Mouse (Mus musculus): ENCODE data around the gene Aamp. TPM values are rescaled to one million over a fixed set of nuclear protein-coding genes. Genes with fewer than 3 reads are reported as not detected.

Aamp gene
- polyA plus RNA-seq, 1 experiment: 120 TPM

GRCm38 (mm10) chr1:74285212-74286010 is 873 bp upstream of the Aamp start:
- DNase-seq (ENCODE audit: low read depth, low spot score): no peak
- WGBS: 3% methylated on average over 23 of the region's 23 CpGs

- 9% methylated on average over 15 of the region's 15 CpGs for WGBS
- no peak for DNase-seq (ENCODE audit: low read depth, low spot score)
Observed at GRCm38 (mm10) chr1:74283686-74284463, 663 bp downstream of the Aamp start.

DNA sequence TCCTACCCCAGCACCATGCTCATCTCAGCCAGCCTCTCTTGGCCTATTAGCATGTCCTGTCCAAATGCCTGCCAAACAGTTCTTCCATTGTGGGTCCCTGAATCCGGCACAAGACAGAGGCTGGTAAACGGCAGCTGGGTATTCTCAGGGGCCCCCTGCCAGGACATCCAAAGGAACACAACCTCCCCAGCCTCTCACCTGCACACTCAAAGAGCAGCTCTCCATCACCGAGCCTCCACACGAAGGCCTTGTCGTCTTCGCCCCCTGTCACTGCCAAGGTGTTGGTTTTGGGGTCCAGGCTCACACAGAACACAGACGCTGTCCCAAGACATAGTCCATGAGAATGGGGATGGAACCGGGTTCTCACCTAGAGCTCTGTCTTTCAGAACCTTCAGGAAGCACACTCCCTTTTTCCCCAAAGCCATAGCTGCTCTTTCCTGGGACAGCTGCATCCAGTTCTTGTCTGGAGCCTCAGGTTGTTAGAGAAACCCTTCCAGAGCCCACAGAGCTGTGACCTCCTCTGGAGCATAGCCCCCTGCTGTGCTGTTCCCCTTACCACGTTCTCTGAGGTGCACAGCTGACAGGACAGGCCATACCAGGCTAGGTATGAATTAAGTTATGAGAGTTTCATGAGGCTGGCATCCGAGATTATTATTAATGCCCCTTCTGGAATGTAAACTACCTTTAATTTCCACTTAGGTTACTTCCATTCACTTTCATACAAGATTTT is 1.5 kb downstream of the Aamp start:
- no peak for DNase-seq (ENCODE audit: low read depth, low spot score)
- 81% methylated on average over 10 of the region's 10 CpGs for WGBS

GRCm38 (mm10) chr1:74281886-74282285 is 2.7 kb downstream of the Aamp start:
- DNase-seq (ENCODE audit: low read depth, low spot score): no peak
- WGBS: 95% methylated on average over 8 of the region's 8 CpGs

GRCm38 (mm10) chr1:74281372-74281771 is 3.2 kb downstream of the Aamp start:
- 92% methylated on average over 2 of the region's 2 CpGs for WGBS
- no peak for DNase-seq (ENCODE audit: low read depth, low spot score)

GRCm38 (mm10) chr1:74280591-74281325 is 3.8 kb downstream of the Aamp start:
- no peak for DNase-seq (ENCODE audit: low read depth, low spot score)
- 83% methylated on average over 14 of the region's 14 CpGs for WGBS

DNA sequence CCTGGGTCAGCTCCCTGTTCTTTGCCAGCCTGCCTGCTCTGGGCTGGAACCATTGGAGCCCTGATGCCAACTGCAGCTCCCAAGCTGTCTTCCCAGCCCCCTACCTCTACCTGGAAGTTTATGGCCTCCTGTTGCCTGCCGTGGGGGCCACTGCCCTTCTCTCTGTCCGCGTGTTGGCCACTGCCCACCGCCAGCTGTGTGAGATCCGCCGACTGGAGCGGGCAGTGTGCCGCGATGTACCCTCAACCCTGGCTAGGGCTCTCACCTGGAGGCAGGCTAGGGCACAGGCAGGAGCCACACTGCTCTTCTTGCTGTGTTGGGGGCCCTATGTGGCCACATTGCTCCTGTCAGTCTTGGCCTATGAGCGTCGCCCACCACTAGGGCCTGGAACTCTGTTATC is 5.5 kb downstream of the Aamp start:
- 88% methylated on average over 11 of the region's 11 CpGs for WGBS
- DNase-seq (ENCODE audit: low read depth, low spot score): no peak

DNA sequence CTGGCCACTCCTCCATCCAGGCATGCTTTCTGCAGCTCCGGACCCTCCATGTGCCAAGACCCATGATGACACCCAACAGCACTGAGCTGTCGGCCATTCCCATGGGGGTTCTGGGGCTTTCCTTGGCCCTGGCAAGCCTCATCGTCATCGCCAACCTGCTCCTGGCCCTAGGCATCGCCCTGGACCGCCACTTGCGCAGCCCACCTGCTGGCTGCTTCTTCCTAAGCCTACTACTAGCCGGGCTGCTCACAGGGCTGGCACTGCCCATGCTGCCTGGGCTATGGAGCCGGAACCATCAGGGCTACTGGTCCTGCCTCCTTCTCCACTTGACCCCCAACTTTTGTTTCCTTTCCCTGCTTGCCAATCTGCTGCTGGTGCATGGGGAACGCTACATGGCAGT is 6.0 kb downstream of the Aamp start, which contains the start of gene Gpbar1:
TSS of gene Gpbar1 (plus strand) at position 13 of the 400 bp plus-strand sequence.
- 93% methylated on average over 10 of the region's 10 CpGs for WGBS
- DNase-seq (ENCODE audit: low read depth, low spot score): no peak

GRCm38 (mm10) chr1:74277883-74278537 is 6.5 kb downstream of the Aamp start:
- WGBS: 36% methylated on average over 8 of the region's 8 CpGs
- DNase-seq (ENCODE audit: low read depth, low spot score): no peak

DNA sequence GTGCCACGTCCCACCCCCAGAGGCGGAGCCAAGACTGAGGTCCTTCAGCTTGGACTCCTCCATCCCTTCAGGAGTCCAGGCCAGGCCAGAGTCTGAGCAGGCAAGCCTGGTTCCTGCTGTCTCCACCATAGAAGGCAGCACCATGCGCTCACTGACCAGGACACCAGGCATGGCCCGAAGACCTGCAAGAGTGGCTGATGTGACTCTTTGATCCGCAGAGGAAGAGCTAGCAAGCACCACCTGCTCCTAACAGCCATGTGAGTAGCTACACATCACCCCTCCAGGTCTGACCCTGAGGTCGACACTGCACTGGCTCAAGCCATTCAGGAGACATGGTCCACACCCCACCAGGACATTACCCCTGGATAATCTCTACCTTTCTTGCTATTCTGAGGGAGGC is 7.5 kb downstream of the Aamp start:
- WGBS: 63% methylated on average over 6 of the region's 6 CpGs
- DNase-seq (ENCODE audit: low read depth, low spot score): no peak

GRCm38 (mm10) chr1:74275015-74275414 is 9.5 kb downstream of the Aamp start:
- WGBS: 35% methylated on average over 9 of the region's 9 CpGs
- no peak for DNase-seq (ENCODE audit: low read depth, low spot score)

DNA sequence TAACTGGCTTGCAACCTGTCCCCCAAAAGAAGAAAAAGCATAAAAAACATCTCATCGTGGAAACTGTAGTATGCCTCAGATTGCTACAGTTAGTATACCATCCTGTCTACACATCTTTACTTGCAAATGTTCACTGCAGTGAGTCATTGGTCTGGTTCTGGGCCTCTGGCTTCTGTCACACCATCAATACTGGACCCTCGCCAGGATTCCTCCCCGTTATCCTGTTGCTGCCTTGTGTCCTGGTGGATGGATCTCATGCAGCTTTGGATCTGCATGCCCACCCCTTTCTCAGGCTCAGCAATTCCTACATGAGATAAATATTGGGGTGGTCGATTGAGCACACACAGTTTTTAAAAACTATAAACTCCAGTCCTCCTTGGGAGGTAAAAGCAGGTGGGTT is 12.9 kb downstream of the Aamp start:
- WGBS: 62% methylated on average over 4 of the region's 4 CpGs
- no peak for DNase-seq (ENCODE audit: low read depth, low spot score)

- WGBS: 78% methylated on average over 8 of the region's 8 CpGs
Observed at GRCm38 (mm10) chr1:74268750-74269149, 15.8 kb downstream of the Aamp start.

DNA sequence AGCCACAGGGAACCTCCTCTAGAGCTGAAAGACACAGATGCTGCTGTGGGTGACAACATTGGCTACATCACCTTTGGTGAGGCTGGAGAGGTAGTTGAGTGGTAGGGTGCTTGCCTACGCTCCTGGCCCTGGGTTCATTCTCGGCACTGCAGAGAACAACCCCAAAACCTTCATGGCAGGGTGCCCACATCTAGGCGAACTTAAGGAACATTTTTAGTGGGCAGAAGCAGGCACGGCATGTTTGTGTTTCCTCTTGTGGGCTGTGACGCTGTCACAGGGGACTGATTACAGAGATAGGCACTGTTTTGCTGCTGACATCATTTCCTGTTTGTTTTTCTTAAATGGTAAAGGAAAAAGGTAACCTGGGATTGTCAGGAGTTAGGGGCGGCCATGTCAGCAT is 22.0 kb downstream of the Aamp start:
- no peak for DNase-seq (ENCODE audit: low read depth, low spot score)
- 74% methylated on average over 6 of the region's 6 CpGs for WGBS

More at GRCm38 (mm10) chr1:74268750-74269149, 15.8 kb downstream of the Aamp start:
- DNase-seq (ENCODE audit: low read depth, low spot score): no peak

DNA sequence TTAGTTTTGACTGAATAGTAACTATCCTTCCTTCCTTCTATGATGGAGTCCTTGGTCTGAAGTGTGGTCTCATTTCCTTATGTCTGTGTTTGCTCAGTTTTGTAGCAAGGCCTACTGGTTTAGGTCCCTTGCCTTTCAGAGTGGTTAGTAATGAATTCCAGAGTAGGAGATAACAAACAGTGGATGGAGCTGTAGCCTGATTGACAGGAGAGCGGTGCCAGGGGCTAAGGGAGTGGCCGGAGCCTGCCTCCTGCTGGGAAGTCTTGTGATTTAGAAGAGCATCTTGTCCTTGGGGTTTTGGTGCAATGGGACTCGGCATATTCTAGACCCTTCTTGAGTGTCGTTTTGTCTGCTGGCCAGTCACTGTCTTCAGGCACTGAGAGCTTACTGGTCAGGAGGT is 27.8 kb downstream of the Aamp start:
- no peak for DNase-seq (ENCODE audit: low read depth, low spot score)
- 77% methylated on average over 4 of the region's 4 CpGs for WGBS

DNA sequence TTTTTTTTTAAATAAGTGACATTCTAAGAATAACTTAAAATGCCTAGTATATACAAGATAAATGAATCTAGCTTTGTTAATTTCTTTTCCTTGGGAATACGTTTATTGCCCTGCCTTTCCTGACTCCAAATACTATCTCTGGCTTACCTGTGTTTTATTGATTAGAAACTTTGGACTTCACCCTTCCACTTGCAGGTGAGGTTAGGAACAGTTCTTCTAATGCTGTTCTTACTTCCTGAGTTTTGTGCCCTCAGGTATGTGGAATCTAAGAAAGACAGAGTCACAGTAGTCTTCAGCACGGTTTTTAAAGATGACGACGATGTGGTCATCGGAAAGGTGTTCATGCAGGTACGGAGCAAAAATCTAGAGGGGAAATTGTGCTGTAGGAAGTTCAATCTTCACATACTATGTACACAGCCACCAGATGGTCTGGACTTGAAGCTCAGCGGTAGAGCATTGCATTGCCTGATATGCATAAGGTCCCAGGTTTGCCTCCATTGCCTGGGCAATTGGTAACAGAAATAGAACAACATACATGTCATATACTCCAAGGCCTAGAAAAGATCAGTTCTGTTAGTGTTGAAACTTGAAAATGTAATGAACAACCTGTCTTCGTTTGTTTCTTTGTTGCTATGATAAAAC is 28.7 kb downstream of the Aamp start:
- 44% methylated on average over 8 of the region's 8 CpGs for WGBS
- DNase-seq (ENCODE audit: low read depth, low spot score): no peak

DNA sequence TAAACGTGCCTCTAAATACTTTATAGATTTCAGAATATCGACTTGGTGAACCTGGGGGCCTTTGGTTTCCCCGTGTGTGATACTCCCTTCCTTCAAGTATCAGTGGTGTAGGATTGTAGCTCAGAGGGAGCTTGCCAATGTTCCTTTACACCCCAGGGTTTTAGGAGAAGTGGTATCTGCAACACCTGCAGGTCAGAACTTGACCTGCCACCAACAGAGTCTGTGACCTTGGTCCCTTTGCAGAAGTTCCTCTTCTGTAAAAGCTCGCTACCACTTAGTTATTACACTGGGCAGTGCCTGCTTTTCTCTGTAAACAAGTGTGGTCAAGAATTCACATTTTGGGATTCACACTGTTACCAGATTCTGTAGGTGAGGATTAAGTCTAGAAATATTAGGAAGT is 34.4 kb downstream of the Aamp start:
- WGBS: 38% methylated on average over 4 of the region's 4 CpGs
- DNase-seq (ENCODE audit: low read depth, low spot score): no peak

- DNase-seq (ENCODE audit: low read depth, low spot score): no peak
- WGBS: 17% methylated on average over 5 of the region's 5 CpGs
Observed at GRCm38 (mm10) chr1:74249331-74249980, 35.1 kb downstream of the Aamp start.
